In the genomic region with DNA sequence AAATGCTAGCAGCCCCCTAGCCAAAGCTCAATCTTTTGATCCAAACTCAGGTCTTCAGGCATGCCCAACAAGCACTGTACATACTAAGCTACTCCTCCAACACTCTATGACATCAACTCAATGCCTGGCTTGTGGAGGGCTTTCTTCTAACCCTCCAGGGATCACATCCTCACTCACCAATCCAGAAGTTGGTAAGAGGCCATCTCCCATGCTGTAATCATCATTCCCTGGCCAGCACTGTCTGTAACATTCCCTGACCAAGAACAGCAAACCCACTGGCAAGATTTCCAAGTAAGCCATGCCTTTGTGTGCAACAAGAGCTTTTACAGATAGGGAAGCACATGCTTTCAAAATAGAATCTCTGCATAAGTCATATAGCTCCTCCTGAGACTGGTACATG, we compare ENCODE assay signal across 29 mouse cellular contexts.
DNase-seq lines count a peak whose midpoint lies in the region; ATAC-seq lines count a peak whose summit lies in the region.
"Had no signal": no experiment of that assay in that cellular context is flagged by ENCODE, and none has a peak within 500 bp of the region (broad histone marks: within the 10 kb centered on the region; RNA-seq: fewer than 3 reads in every experiment).

No protein-coding gene starts in this region.

- no peaks in the 10 kb centered on the region for H3K36me3 ChIP-seq in heart, embryonic 11.5 days (ENCODE audit: control insufficient read depth, insufficient read depth, low read length)
- H3K36me3 ChIP-seq: embryonic facial prominence, embryonic 12.5 days; heart, embryonic 15.5 days; intestine, embryonic 15.5 days; liver, embryonic 12.5 days; midbrain, embryonic 13.5 days had no signal

- no peak overlapping the region for H3K4me2 ChIP-seq in heart, embryonic 11.5 days
- H3K4me2 ChIP-seq: embryonic facial prominence, embryonic 12.5 days; heart, embryonic 15.5 days; intestine, embryonic 15.5 days; liver, embryonic 12.5 days; midbrain, embryonic 13.5 days had no signal

- intact Hi-C loops in heart, postnatal 36 days (cut with DNase I) = loop anchor here (5.0 kb wide), 1 partner anchor 79 kb away; a partner anchor contains a TSS

- H3K27me3 ChIP-seq in heart, embryonic 11.5 days (ENCODE audit: control insufficient read depth, insufficient read depth, low read length) = no peaks in the 10 kb centered on the region
- H3K27me3 ChIP-seq: embryonic facial prominence, embryonic 12.5 days; heart, embryonic 15.5 days; intestine, embryonic 15.5 days; liver, embryonic 12.5 days; midbrain, embryonic 13.5 days had no signal

- DNase-seq in adrenal gland, postnatal 14 days = peak; percentile 21
- DNase-seq in adrenal gland, adult 2 months = no peak
- DNase-seq in heart, adult 18-20 months = peak; percentile 69 to 74
- peak; percentile 2 for DNase-seq in fat pad, adult 2 months (ENCODE audit: extremely low read depth, low read depth, low spot score)
- DNase-seq in heart, postnatal 36 days = peak; percentile 42 to 58
- DNase-seq in urinary bladder, postnatal 10 days (ENCODE audit: low spot score) = no peak
- DNase-seq: adrenal gland, adult 8-10 months; cerebellum, adult 11 months; cerebellum, adult 9-10 months; cerebellum, postnatal 36 days; embryo, embryonic 11 days; kidney, adult 2 months; kidney, postnatal 36 days; left cerebral cortex, postnatal 4 days; liver, postnatal 0 days; thymus, adult 18-20 months; thymus, postnatal 25 days had no signal

- no peaks in the 10 kb centered on the region for H3K4me1 ChIP-seq in heart, embryonic 11.5 days (ENCODE audit: control insufficient read depth, insufficient read depth, low read length)
- H3K4me1 ChIP-seq: intestine, embryonic 15.5 days; liver, embryonic 12.5 days; midbrain, embryonic 13.5 days had no signal

- no peak overlapping the region for H3K4me3 ChIP-seq in heart, embryonic 11.5 days (ENCODE audit: low read depth, low read length)
- H3K4me3 ChIP-seq: embryonic facial prominence, embryonic 12.5 days; heart, embryonic 15.5 days; intestine, embryonic 15.5 days; layer of hippocampus, adult 2 months; liver, embryonic 12.5 days; midbrain, embryonic 13.5 days had no signal

- no peak overlapping the region for H3K27ac ChIP-seq in heart, embryonic 11.5 days (ENCODE audit: low read depth, low read length)
- H3K27ac ChIP-seq: embryonic facial prominence, embryonic 12.5 days; heart, embryonic 15.5 days; hindbrain, postnatal 0 days; intestine, embryonic 15.5 days; layer of hippocampus, adult 2 months; liver, embryonic 12.5 days; macrophage; midbrain, embryonic 13.5 days; stomach, postnatal 0 days had no signal

- no peaks in the 10 kb centered on the region for H3K9me3 ChIP-seq in heart, embryonic 11.5 days (replicated peaks; ENCODE audit: control insufficient read depth, low read length)
- H3K9me3 ChIP-seq: embryonic facial prominence, embryonic 12.5 days; heart, embryonic 15.5 days; intestine, embryonic 15.5 days; liver, embryonic 12.5 days; midbrain, embryonic 13.5 days had no signal

- H3K9ac ChIP-seq in heart, embryonic 11.5 days (ENCODE audit: low read depth, low read length) = no peak overlapping the region
- H3K9ac ChIP-seq: embryonic facial prominence, embryonic 12.5 days; heart, embryonic 15.5 days; intestine, embryonic 15.5 days; liver, embryonic 12.5 days; liver, postnatal 0 days; midbrain, embryonic 13.5 days had no signal

- no peak for ATAC-seq in heart, embryonic 11.5 days (replicated peaks; ENCODE audit: insufficient number of reproducible peaks, low FRiP score, low TSS enrichment)
- ATAC-seq in erythroblast, adult 5-6 weeks (replicated peaks; ENCODE audit: low FRiP score, poor library complexity, severe bottlenecking) = no peak
- ATAC-seq: forebrain, embryonic 16.5 days; hindbrain, postnatal 0 days; intestine, embryonic 15.5 days; liver, embryonic 12.5 days; liver, postnatal 0 days; midbrain, embryonic 13.5 days had no signal

Comparison
In these comparisons a context has a peak if more than half of its experiments do, and no peak if none do; other contexts are left out.
1. DNase-seq: peak in adrenal gland, postnatal 14 days (single experiment), heart, adult 18-20 months (2 of 2), fat pad, adult 2 months (single experiment) and heart, postnatal 36 days (2 of 2); none in adrenal gland, adult 2 months (single experiment) and urinary bladder, postnatal 10 days (single experiment).